Mouse (Mus musculus): Measurements from ENCODE around the gene Olfr678. TPM values are rescaled to one million over a fixed set of nuclear protein-coding genes. Genes with fewer than 3 reads are reported as not detected.

Olfr678 gene
- polyA plus RNA-seq (2014; fragmentation: Illumina TruSeq; extraction: RNeasy Lipid Tissue Mini Kit (QIAGEN cat#74804); ENCODE audit: low replicate concordance), result not detected

GRCm38 (mm10) chr7:105064175-105064574 is at the start of gene Olfr678:
Gene Olfr678 (plus strand): TSS chr7:105064475.

GRCm38 (mm10) chr7:105028360-105028759 is 35.9 kb upstream of the Olfr678 start, which contains the start of gene Olfr675:
Gene Olfr675 (minus strand): TSS chr7:105028460.

GRCm38 (mm10) chr7:105032398-105032797 is 31.9 kb upstream of the Olfr678 start, which contains the start of gene Olfr676:
Gene Olfr676 (plus strand): TSS chr7:105032698.

GRCm38 (mm10) chr7:105080905-105081304 is 16.6 kb downstream of the Olfr678 start, which contains the start of gene Olfr679:
Gene Olfr679 (plus strand): TSS chr7:105081205.

GRCm38 (mm10) chr7:105092717-105093116 is 28.4 kb downstream of the Olfr678 start, which contains the start of gene Olfr680-ps1:
Gene Olfr680-ps1 (minus strand): TSS chr7:105092817.

GRCm38 (mm10) chr7:105116536-105116935 is 52.3 kb downstream of the Olfr678 start, which contains the start of gene Olfr681:
Gene Olfr681 (plus strand): TSS chr7:105116836.

Other genes with a start within 250 kb of the Olfr678 start
- not detected for gene Usp17lb, start 221.9 kb upstream of the Olfr678 start, polyA plus RNA-seq (2014; fragmentation: Illumina TruSeq; extraction: RNeasy Lipid Tissue Mini Kit (QIAGEN cat#74804); ENCODE audit: low replicate concordance)
- gene Usp17la, start 207.5 kb upstream of the Olfr678 start, polyA plus RNA-seq (2014; fragmentation: Illumina TruSeq; extraction: RNeasy Lipid Tissue Mini Kit (QIAGEN cat#74804); ENCODE audit: low replicate concordance), result not detected
- not detected for gene Olfr665, start 186.4 kb upstream of the Olfr678 start, polyA plus RNA-seq (2014; fragmentation: Illumina TruSeq; extraction: RNeasy Lipid Tissue Mini Kit (QIAGEN cat#74804); ENCODE audit: low replicate concordance)
- not detected for gene Olfr666, start 168.5 kb upstream of the Olfr678 start, polyA plus RNA-seq (2014; fragmentation: Illumina TruSeq; extraction: RNeasy Lipid Tissue Mini Kit (QIAGEN cat#74804); ENCODE audit: low replicate concordance)
- not detected for gene Olfr667, start 143.0 kb upstream of the Olfr678 start, polyA plus RNA-seq (2014; fragmentation: Illumina TruSeq; extraction: RNeasy Lipid Tissue Mini Kit (QIAGEN cat#74804); ENCODE audit: low replicate concordance)
- gene Olfr668, start 136.4 kb upstream of the Olfr678 start, polyA plus RNA-seq (2014; fragmentation: Illumina TruSeq; extraction: RNeasy Lipid Tissue Mini Kit (QIAGEN cat#74804); ENCODE audit: low replicate concordance), result not detected
- gene Olfr669, start 130.2 kb upstream of the Olfr678 start, polyA plus RNA-seq (2014; fragmentation: Illumina TruSeq; extraction: RNeasy Lipid Tissue Mini Kit (QIAGEN cat#74804); ENCODE audit: low replicate concordance), result not detected
- gene Olfr670, start 101.9 kb upstream of the Olfr678 start, polyA plus RNA-seq (2014; fragmentation: Illumina TruSeq; extraction: RNeasy Lipid Tissue Mini Kit (QIAGEN cat#74804); ENCODE audit: low replicate concordance), result not detected
- not detected for gene Olfr671, start 85.3 kb upstream of the Olfr678 start, polyA plus RNA-seq (2014; fragmentation: Illumina TruSeq; extraction: RNeasy Lipid Tissue Mini Kit (QIAGEN cat#74804); ENCODE audit: low replicate concordance)
- gene Olfr672, start 62.4 kb upstream of the Olfr678 start, polyA plus RNA-seq (2014; fragmentation: Illumina TruSeq; extraction: RNeasy Lipid Tissue Mini Kit (QIAGEN cat#74804); ENCODE audit: low replicate concordance), result not detected
- not detected for gene Olfr675, start 36.0 kb upstream of the Olfr678 start, polyA plus RNA-seq (2014; fragmentation: Illumina TruSeq; extraction: RNeasy Lipid Tissue Mini Kit (QIAGEN cat#74804); ENCODE audit: low replicate concordance)
- gene Olfr676, start 31.8 kb upstream of the Olfr678 start, polyA plus RNA-seq (2014; fragmentation: Illumina TruSeq; extraction: RNeasy Lipid Tissue Mini Kit (QIAGEN cat#74804); ENCODE audit: low replicate concordance), result not detected
- gene Olfr677, start 13.1 kb upstream of the Olfr678 start, polyA plus RNA-seq (2014; fragmentation: Illumina TruSeq; extraction: RNeasy Lipid Tissue Mini Kit (QIAGEN cat#74804); ENCODE audit: low replicate concordance), result not detected
- gene Olfr679, start 16.7 kb downstream of the Olfr678 start, polyA plus RNA-seq (2014; fragmentation: Illumina TruSeq; extraction: RNeasy Lipid Tissue Mini Kit (QIAGEN cat#74804); ENCODE audit: low replicate concordance), result not detected
- not detected for gene Olfr680-ps1, start 28.3 kb downstream of the Olfr678 start, polyA plus RNA-seq (2014; fragmentation: Illumina TruSeq; extraction: RNeasy Lipid Tissue Mini Kit (QIAGEN cat#74804); ENCODE audit: low replicate concordance)
- gene Olfr681, start 52.4 kb downstream of the Olfr678 start, polyA plus RNA-seq (2014; fragmentation: Illumina TruSeq; extraction: RNeasy Lipid Tissue Mini Kit (QIAGEN cat#74804); ENCODE audit: low replicate concordance), result not detected
- gene Olfr683, start 82.5 kb downstream of the Olfr678 start, polyA plus RNA-seq (2014; fragmentation: Illumina TruSeq; extraction: RNeasy Lipid Tissue Mini Kit (QIAGEN cat#74804); ENCODE audit: low replicate concordance), result not detected
- gene Olfr684, start 99.2 kb downstream of the Olfr678 start, polyA plus RNA-seq (2014; fragmentation: Illumina TruSeq; extraction: RNeasy Lipid Tissue Mini Kit (QIAGEN cat#74804); ENCODE audit: low replicate concordance), result not detected
- not detected for gene Olfr685, start 121.5 kb downstream of the Olfr678 start, polyA plus RNA-seq (2014; fragmentation: Illumina TruSeq; extraction: RNeasy Lipid Tissue Mini Kit (QIAGEN cat#74804); ENCODE audit: low replicate concordance)
- not detected for gene Olfr686, start 143.0 kb downstream of the Olfr678 start, polyA plus RNA-seq (2014; fragmentation: Illumina TruSeq; extraction: RNeasy Lipid Tissue Mini Kit (QIAGEN cat#74804); ENCODE audit: low replicate concordance)
- gene Olfr688, start 223.6 kb downstream of the Olfr678 start, polyA plus RNA-seq (2014; fragmentation: Illumina TruSeq; extraction: RNeasy Lipid Tissue Mini Kit (QIAGEN cat#74804); ENCODE audit: low replicate concordance), result not detected
- not detected for gene Olfr689, start 246.7 kb downstream of the Olfr678 start, polyA plus RNA-seq (2014; fragmentation: Illumina TruSeq; extraction: RNeasy Lipid Tissue Mini Kit (QIAGEN cat#74804); ENCODE audit: low replicate concordance)

Data from small intestine, adult 10 weeks (tissue).